Mouse (Mus musculus): ENCODE data around the gene Cd47. TPM values are rescaled to one million over a fixed set of nuclear protein-coding genes. Genes with fewer than 3 reads are reported as not detected.

Cd47 gene
- total and polyA plus RNA-seq, 3 experiments, result 30.9 to 87.1 (median 76.5) TPM

GRCm38 (mm10) chr16:49955325-49955724 lies 155.0 kb downstream of the Cd47 start:
- Histone ChIP-seq H3K27me3 (ENCODE audit: control insufficient read depth, insufficient read depth, low read length) (no peaks in the 10 kb centered on the region), H3K4me3 (no peak overlapping the region), H3K79me2 (replicated peaks; ENCODE audit: control insufficient read depth, insufficient read depth, low read length) (no peaks in the 10 kb centered on the region), H3K9ac (ENCODE audit: low read depth, low read length) (no peak overlapping the region), H3K4me1 (ENCODE audit: control insufficient read depth, insufficient read depth, low read length) (peaks cover 4% of the 10 kb centered on the region), H3K36me3 (ENCODE audit: control insufficient read depth, insufficient read depth, low read length) (peaks cover 2% of the 10 kb centered on the region), H3K27ac (no peak overlapping the region)
- TF ChIP-seq POLR2A (IDR thresholded peaks at IDR 0.05; ENCODE audit: insufficient read depth, low read depth, low read length) (no peak), CTCF (IDR thresholded peaks at IDR 0.05) (no peak), EP300 (IDR thresholded peaks at IDR 0.05; ENCODE audit: insufficient read depth, low read depth, low read length) (no peak)
- intact Hi-C loops (cut with DNase I), result no loop called here
- DNase-seq, result no peak
- 95% methylated on average over 2 of the region's 2 CpGs for WGBS

- no peak overlapping the region for H3K4me3 ChIP-seq
- intact Hi-C loops (cut with DNase I), result no loop called here
- no peak overlapping the region for H3K27ac ChIP-seq
- H3K27me3 ChIP-seq (ENCODE audit: control insufficient read depth, insufficient read depth, low read length), result no peaks in the 10 kb centered on the region
- peaks cover 2% of the 10 kb centered on the region for H3K36me3 ChIP-seq (ENCODE audit: control insufficient read depth, insufficient read depth, low read length)
- H3K4me1 ChIP-seq (ENCODE audit: control insufficient read depth, insufficient read depth, low read length), result peaks cover 4% of the 10 kb centered on the region
- WGBS, result 91% methylated on average over 2 of the region's 2 CpGs
- no peak for TF ChIP-seq EP300 (IDR thresholded peaks at IDR 0.05; ENCODE audit: insufficient read depth, low read depth, low read length)
- TF ChIP-seq CTCF (IDR thresholded peaks at IDR 0.05), result no peak
- TF ChIP-seq POLR2A (IDR thresholded peaks at IDR 0.05; ENCODE audit: insufficient read depth, low read depth, low read length), result no peak
- H3K9ac ChIP-seq (ENCODE audit: low read depth, low read length), result no peak overlapping the region
- no peak for DNase-seq
- no peaks in the 10 kb centered on the region for H3K79me2 ChIP-seq (replicated peaks; ENCODE audit: control insufficient read depth, insufficient read depth, low read length)
These were observed 155.6 kb downstream of the Cd47 start for GRCm38 (mm10) chr16:49955952-49956351.

- no peak overlapping the region for H3K9ac ChIP-seq (ENCODE audit: low read depth, low read length)
- no peaks in the 10 kb centered on the region for H3K79me2 ChIP-seq (replicated peaks; ENCODE audit: control insufficient read depth, insufficient read depth, low read length)
- no peak for DNase-seq
- peaks cover 2% of the 10 kb centered on the region for H3K36me3 ChIP-seq (ENCODE audit: control insufficient read depth, insufficient read depth, low read length)
- H3K27ac ChIP-seq, result no peak overlapping the region
- no peak overlapping the region for H3K4me3 ChIP-seq
- H3K27me3 ChIP-seq (ENCODE audit: control insufficient read depth, insufficient read depth, low read length), result no peaks in the 10 kb centered on the region
- peaks cover 4% of the 10 kb centered on the region for H3K4me1 ChIP-seq (ENCODE audit: control insufficient read depth, insufficient read depth, low read length)
- intact Hi-C loops (cut with DNase I), result no loop called here
- TF ChIP-seq EP300 (IDR thresholded peaks at IDR 0.05; ENCODE audit: insufficient read depth, low read depth, low read length), result no peak
- no peak for TF ChIP-seq CTCF (IDR thresholded peaks at IDR 0.05)
- no peak for TF ChIP-seq POLR2A (IDR thresholded peaks at IDR 0.05; ENCODE audit: insufficient read depth, low read depth, low read length)
- 84% methylated on average over 7 of the region's 7 CpGs for WGBS
These were observed 156.4 kb downstream of the Cd47 start for GRCm38 (mm10) chr16:49956531-49957302.

GRCm38 (mm10) chr16:49958900-49959436 lies 158.6 kb downstream of the Cd47 start:
- intact Hi-C loops (cut with DNase I), result no loop called here
- DNase-seq, result no peak
- Histone ChIP-seq H3K36me3 (ENCODE audit: control insufficient read depth, insufficient read depth, low read length) (peaks cover 2% of the 10 kb centered on the region), H3K27ac (no peak overlapping the region), H3K4me3 (no peak overlapping the region), H3K9ac (ENCODE audit: low read depth, low read length) (no peak overlapping the region), H3K27me3 (ENCODE audit: control insufficient read depth, insufficient read depth, low read length) (no peaks in the 10 kb centered on the region), H3K4me1 (ENCODE audit: control insufficient read depth, insufficient read depth, low read length) (peaks cover 1% of the 10 kb centered on the region), H3K79me2 (replicated peaks; ENCODE audit: control insufficient read depth, insufficient read depth, low read length) (no peaks in the 10 kb centered on the region)
- 81% methylated on average over 5 of the region's 5 CpGs for WGBS
- TF ChIP-seq CTCF (IDR thresholded peaks at IDR 0.05) (no peak), EP300 (IDR thresholded peaks at IDR 0.05; ENCODE audit: insufficient read depth, low read depth, low read length) (no peak), POLR2A (IDR thresholded peaks at IDR 0.05; ENCODE audit: insufficient read depth, low read depth, low read length) (no peak)

- Histone ChIP-seq H3K36me3 (ENCODE audit: control insufficient read depth, insufficient read depth, low read length) (no peaks in the 10 kb centered on the region), H3K4me1 (ENCODE audit: control insufficient read depth, insufficient read depth, low read length) (peaks cover 2% of the 10 kb centered on the region), H3K79me2 (replicated peaks; ENCODE audit: control insufficient read depth, insufficient read depth, low read length) (no peaks in the 10 kb centered on the region), H3K27ac (no peak overlapping the region), H3K9ac (ENCODE audit: low read depth, low read length) (no peak overlapping the region), H3K4me3 (no peak overlapping the region), H3K27me3 (ENCODE audit: control insufficient read depth, insufficient read depth, low read length) (no peaks in the 10 kb centered on the region)
- 91% methylated on average over 3 of the region's 3 CpGs for WGBS
- TF ChIP-seq CTCF (IDR thresholded peaks at IDR 0.05) (no peak), POLR2A (IDR thresholded peaks at IDR 0.05; ENCODE audit: insufficient read depth, low read depth, low read length) (no peak), EP300 (IDR thresholded peaks at IDR 0.05; ENCODE audit: insufficient read depth, low read depth, low read length) (no peak)
- intact Hi-C loops (cut with DNase I), result no loop called here
- DNase-seq, result no peak
These were observed 162.0 kb downstream of the Cd47 start for GRCm38 (mm10) chr16:49962305-49962704.

GRCm38 (mm10) chr16:49964321-49964986 lies 164.1 kb downstream of the Cd47 start:
- H3K27me3 ChIP-seq (ENCODE audit: control insufficient read depth, insufficient read depth, low read length), result no peaks in the 10 kb centered on the region
- no peaks in the 10 kb centered on the region for H3K79me2 ChIP-seq (replicated peaks; ENCODE audit: control insufficient read depth, insufficient read depth, low read length)
- no peak for DNase-seq
- intact Hi-C loops (cut with DNase I), result no loop called here
- H3K9ac ChIP-seq (ENCODE audit: low read depth, low read length), result no peak overlapping the region
- no peak overlapping the region; the same call in 1 of the 2 replicates for H3K27ac ChIP-seq
- H3K36me3 ChIP-seq (ENCODE audit: control insufficient read depth, insufficient read depth, low read length), result no peaks in the 10 kb centered on the region
- H3K4me1 ChIP-seq (ENCODE audit: control insufficient read depth, insufficient read depth, low read length), result peaks cover 2% of the 10 kb centered on the region
- TF ChIP-seq EP300 (IDR thresholded peaks at IDR 0.05; ENCODE audit: insufficient read depth, low read depth, low read length) (no peak), CTCF (IDR thresholded peaks at IDR 0.05) (no peak), POLR2A (IDR thresholded peaks at IDR 0.05; ENCODE audit: insufficient read depth, low read depth, low read length) (no peak)
- WGBS, result 58% methylated on average over 7 of the region's 7 CpGs
- no peak overlapping the region for H3K4me3 ChIP-seq

Other genes starting within 250 kb of the Cd47 start
- 10 to 100 TPM; 13.4 to 13.7 TPM for gene Ift57, start 101.3 kb upstream of the Cd47 start, total RNA-seq (2021)
- 2.9 and 5.9 TPM in 2 replicates for gene Ift57, start 101.3 kb upstream of the Cd47 start, polyA plus RNA-seq (2012; rRNA removed)